Mouse (Mus musculus): ENCODE measurements around the gene Gnl1.
"Not testable (repeated sequence)": the region's sequence is repeated elsewhere in the genome, so short reads cannot be mapped to it uniquely, and the experiment has no call there.

Gene Gnl1

DNA sequence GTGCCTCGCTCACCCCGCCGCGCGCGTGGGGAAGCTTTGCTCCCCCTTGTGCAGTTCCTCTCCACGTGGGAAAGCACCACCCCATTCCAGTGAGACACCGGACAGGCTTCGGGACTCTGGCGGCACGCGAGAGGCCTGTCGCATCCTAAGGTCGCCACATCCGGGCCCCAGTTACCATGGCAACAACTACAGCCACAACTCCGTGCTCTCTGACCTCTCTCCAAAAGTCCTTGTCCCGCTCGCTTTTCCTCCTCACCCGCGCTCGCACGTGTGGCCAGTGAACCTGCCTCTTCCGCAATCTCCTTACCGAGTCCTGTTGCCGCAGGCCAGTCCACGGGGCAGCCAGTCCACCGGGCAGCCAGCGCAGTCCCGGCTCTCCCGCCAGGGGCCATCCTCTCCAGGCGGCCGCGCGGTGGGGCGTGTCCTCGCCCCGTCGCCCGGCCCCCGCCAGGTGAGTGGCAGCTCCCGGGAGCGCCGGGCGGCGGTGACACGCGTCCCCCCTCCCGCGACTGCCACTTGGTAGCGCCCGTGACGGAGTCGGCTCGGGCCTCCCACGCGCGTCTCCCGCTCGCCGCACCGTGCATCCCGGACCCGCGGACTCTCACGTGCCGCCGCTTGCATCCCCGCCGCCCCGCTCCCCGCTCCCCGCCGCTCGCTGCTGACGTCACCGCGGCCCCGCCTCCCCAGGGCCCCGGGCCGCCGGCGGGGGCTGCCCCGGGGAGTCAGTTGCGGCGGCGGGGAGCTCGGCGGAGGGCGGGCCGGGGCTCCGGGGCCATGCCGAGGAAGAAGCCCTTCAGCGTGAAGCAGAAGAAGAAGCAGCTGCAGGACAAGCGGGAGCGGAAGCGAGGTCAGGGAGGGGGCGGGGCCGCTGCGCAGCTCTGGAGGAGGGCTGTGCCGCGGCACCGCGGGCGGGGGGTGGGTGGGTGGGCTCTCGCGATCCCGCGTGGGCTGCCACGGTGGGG, at the start of gene Gnl1, which contains the start of gene Prr3:
Gene Gnl1, plus strand, starts transcription at position 451 of the 962 bp plus-strand sequence.
Gene Prr3, minus strand, starts transcription at position 836 of the 962 bp plus-strand sequence.
- DNase-seq (ENCODE audit: low spot score in 2 of 2) = peak; percentile 93 to 95

DNA sequence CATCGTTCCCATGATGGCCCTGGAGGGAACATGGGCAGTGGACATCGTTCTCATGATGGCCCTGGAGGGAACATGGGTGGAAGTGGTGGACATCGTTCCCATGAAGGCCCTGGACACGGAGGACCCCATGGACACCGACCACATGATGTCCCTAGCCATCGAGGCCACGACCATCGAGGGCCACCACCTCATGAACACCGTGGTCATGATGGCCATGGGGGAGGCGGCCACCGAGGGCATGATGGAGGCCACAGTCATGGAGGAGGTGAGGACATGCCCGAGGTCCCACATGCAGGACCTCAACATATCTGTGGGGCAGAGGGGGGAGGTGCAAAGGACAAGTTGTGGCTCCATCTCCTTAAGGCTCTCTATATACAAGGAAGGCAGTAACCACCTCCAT, 49.0 kb upstream of the Gnl1 start:
- DNase-seq (ENCODE audit: low spot score in 2 of 2) = no peak

DNA sequence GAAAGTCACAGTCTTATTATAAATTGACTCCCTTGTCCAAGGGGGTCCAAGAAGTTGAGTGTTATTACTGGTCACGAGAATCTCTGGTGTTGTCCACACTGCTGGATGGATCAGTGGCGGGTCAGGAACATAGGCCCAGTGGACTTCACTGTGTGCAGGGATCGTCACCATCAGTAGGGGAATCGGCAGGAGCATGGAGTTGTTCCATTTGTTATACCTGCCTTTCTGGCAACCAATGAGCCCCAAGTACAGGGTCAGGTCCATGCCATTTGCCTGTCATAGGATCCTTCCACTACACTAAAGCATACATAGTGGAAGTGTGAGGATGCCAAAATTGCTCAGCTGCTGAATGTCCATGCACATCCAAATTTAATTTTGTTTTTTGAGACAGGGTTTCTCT, 47.0 kb upstream of the Gnl1 start:
- peak in 1 of 2 experiments; percentile 20 for DNase-seq (ENCODE audit: low spot score in 2 of 2)

DNA sequence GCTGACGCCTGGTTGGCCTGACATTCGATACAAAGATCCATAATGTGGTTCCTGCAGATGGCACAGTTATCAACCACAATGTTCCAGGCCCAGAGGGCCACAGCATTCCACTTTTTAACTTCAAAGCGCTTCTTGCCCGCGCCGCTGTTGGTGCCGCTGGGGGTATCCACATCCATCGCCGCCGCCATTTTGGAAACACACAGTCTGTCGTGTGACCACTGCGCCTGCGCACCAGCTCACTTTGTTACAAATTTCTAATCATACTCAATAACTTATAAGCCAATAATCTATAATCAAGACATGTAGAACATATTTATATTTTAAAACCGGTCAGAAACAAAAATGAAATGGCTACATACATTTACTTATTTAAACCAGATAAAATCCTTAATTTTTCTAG, 43.9 kb upstream of the Gnl1 start:
- DNase-seq (ENCODE audit: low spot score in 2 of 2) = peak in 1 of 2 experiments; percentile 14

DNA sequence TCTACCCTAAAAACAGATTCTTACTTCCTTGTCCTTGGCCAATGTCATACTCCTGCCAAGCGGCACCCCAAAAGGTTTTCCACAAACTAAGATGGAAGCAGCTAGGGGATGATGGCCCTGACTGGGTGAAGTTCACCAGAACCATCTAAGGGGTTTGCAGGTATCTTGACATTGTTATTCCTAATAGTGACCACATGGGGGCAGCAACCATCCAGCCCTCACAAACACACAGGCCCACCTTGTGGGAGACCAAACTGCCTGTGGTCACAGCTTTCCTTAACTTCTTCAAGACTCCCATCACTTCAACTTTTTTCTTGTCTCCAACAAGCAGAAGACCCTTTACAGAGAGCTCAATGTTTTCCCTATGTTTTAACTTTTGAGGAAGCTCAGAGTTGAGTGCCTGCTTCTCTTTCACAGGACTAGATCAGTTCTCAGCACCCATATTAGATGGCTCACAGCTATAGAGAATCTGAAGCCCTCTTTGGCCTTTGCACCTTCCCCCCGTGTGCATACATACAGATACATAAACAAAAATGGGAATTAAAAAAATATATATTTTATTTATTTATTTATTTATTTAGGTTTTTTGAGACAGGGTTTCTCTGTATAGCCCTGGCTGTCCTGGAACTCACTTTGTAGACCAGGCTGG, 41.8 kb upstream of the Gnl1 start:
- DNase-seq (ENCODE audit: low spot score in 2 of 2) = peak; percentile 48 to 58

DNA sequence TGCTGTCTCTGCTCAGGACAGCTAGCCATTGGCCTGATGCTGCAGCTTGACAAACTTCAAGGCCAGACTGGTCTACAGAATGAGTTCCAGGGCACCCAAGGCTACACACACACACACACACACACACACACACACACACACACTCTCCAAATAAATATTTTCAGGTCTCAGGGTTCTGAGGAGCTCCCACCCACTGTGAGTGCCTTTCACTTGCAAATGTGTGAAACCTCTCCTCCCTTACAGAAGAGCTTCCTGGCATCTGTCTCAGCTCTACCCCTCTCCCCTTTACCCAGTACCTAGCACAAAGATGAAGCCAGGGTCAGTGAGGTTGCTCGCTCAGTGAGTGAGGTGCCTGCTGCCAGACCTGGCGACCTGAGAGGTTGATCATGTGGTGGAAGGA, 40.5 kb upstream of the Gnl1 start:
- no peak for DNase-seq (ENCODE audit: low spot score in 2 of 2)

DNA sequence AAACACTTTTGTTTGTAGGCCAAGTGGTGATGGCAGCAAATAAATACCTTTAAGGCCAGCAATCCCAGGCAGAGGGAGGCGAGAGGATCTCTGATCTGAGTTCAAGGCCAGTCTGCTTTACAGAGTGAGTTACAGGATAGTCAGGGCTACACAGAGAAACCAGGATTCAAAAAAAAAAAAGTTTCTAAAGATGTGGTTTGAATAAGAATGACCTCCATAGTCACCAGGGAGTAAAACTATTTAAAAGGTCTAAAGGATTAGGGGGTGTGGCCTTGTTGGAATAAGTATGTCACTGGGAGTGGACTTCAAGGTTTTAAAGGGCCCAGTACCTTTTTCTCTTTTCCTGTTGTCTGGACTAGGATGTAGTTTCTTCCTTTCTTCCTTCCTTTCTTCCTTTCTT, 39.7 kb upstream of the Gnl1 start:
- no peak for DNase-seq (ENCODE audit: low spot score in 2 of 2)

DNA sequence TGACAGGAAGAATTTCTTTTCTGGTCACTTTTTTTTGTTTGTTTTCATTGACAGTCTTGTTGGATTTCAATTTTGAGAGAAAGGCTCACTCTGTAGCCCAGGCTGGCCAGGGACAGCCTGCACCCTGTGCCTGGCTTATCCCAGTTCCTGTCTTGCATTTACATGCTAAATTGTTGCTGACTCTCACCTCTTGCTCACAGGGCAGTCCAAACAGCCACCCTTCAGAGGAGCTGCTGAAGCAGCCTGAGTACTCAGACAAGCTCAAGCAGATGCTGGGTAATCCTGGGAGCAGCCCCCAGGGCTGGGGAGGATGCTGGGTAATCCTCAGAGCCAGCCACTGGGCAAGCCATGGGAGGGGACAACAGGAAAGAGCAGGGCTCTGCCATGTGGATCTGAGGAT, 28.7 kb upstream of the Gnl1 start:
- not testable (repeated sequence) for DNase-seq (ENCODE audit: low spot score in 2 of 2)

DNA sequence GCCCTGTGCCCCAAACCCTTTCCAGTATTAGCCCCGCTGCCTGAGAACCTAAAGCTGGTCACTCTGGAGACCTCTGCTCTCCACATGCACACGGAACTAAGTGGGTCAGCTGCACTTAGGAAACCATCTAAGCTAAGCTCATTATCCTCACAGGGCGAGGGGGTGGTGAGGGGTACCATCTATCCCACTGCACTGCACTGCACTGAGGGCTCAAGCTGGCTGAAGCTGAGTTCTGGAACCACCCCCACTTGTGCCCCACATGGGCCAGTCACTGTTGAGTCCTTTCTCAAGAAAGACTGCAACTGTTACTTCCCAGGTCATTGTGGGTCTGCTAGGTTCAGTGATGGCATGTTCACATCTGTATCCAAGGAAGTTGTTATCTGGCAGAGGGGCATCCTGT, 27.1 kb upstream of the Gnl1 start:
- DNase-seq (ENCODE audit: low spot score in 2 of 2) = not testable (repeated sequence)

DNA sequence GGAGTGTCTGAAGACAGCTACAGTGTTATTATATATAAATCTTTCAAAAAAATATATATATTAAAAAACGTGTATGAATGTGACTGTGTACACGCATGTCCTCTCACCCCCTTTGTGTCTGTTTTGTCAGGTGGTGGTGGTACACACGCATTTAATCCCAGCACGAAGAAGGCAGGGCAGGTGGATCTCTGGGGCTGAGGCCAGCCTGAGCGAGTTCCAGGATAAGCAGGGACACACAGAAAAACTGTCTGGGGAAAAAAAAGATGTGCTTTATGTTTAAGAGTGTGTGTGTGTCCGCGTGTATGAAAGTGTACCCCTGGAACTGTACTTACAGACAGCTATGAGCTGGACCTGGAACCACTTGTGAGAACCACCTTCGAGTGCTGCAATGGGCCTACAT, 25.0 kb upstream of the Gnl1 start:
- no peak for DNase-seq (ENCODE audit: low spot score in 2 of 2)

DNA sequence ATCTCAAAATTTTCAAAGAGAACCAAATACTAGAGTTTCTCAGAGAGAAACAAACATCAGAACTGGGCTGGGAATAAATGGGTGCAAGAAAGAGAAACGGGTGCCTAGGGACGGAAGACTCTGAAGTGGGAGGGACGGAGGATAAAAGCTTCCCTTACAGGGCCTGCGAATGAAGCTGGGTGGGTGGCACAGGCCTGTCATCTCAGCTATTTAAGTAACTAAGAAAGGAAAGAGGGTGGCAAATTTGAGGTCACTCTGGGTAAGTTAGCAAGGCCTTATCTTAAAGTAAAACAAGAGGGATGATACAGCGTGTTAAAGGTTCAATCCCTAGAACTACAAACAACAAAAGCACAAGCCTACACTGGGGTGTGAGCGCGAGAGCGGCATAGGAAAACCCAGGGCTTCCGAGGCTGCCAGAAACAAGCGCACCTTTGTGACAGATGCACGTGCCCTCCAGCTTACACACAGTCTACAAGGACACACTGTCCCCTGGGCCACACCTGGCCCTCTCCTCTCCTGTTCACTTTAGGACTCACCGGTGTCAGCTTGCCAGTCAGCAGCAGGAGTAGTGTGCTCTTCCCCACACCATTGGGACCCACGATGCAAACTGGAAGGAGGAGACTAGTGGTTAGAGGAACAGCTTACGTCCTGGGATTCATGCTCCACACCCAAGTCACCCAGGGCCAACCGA, 21.0 kb upstream of the Gnl1 start:
- DNase-seq (ENCODE audit: low spot score in 2 of 2) = no peak

DNA sequence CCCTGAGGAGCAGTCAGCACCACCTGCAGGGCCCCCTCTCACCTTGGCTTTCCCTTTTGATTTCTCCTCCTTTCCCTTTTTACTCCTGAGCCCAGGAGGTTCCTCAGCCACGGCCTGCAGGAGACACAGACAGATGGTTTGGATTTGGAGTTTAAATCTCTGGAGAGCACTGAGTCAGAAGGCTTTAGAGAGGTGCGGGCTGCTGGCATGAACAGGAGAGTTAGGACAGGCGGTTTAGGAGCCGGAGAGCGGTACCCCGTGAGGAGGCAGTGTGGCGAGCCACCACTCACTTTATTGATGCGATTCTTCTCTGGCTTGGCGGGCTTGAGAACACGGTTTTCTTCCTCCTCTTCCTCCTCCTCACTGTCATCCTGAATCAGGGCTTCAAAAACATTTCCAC, 16.4 kb upstream of the Gnl1 start:
- no peak for DNase-seq (ENCODE audit: low spot score in 2 of 2)

DNA sequence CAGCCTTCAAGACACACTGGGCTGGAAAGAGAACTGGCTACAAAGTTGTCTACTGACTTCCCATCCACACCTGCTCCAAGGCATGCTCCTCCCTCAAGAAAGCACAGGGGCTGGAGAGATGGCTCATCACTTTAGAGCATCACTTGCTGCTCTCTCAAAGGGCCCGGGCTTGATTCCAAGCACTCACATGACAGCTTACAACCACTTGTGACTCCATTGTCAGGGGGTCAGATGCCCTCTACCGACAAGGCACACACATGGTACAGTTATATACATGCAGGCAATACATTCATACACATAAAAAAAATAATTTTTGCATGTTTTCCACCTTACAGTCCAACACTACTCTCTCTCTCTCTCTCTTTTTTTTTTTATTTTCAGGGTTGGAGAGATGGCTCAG, 12.0 kb upstream of the Gnl1 start:
- DNase-seq (ENCODE audit: low spot score in 2 of 2) = no peak

DNA sequence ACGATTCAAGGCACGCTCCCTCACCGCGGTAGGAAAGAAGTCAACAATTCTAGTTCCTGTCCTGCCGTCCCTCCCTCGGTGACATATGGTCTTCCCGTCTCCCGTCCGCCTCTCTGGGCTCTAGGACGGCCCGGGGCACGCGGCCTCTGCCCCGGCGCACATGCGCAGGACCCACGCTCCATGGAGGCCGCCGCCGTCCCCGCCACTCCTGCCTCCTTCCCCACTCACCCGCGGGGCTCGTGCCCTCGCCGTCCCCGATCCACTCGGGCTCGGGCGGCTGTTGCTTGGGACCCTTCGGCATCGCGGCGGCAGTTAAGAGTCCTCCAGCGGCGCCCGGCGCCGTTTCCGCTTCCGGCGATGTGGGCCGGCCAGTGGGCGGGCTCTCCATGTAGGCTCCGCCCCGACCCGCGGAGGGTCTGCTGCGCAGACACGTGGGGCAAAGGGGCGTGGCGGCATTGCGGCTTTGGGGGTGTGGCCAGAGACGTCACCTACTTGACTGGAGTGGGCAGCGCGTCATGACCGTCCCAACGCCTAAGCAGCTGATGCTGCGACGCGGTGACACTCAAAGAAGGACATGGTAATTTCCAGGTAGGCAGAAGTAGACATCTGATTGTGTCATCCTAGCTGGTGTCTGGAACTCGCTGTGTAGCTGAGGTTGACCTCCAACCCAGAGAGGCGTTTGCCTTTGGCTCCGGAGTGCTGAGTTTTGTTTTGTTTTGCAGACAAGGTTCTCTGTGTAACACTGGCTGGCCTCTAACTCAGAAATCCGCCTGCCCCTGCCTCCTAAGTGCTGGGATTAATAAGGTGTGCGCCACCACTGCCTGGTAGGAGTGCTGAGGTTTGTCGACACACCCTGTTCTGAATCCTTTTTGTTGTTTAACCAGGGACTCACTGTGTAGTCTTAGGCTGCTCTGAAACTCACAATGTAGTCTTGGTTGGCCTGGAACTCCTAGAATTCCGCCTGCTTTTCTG, 9.9 kb upstream of the Gnl1 start, which contains the start of gene Abcf1:
Gene Abcf1, minus strand, starts transcription at position 344 of the 972 bp plus-strand sequence.
- DNase-seq (ENCODE audit: low spot score in 2 of 2) = peak; percentile 99

DNA sequence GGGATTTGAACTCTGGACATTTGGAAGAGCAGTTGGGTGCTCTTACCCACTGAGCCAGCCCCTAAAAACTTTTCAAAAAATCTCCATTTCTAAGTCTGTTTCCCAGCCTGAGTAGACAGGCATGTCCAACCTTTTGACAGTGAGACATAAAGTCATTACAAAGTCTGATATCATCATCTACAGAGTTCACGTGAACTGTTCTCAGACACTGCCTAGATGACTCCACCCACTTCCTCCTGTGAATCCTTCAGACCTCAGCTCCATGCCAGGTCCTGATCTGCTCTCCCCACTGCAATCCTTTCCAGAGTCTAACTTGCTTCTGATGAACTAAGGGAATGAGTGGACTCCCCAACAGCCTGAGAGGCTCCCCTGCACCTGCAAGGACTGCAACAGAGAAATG, 7.5 kb upstream of the Gnl1 start:
- DNase-seq (ENCODE audit: low spot score in 2 of 2) = no peak

DNA sequence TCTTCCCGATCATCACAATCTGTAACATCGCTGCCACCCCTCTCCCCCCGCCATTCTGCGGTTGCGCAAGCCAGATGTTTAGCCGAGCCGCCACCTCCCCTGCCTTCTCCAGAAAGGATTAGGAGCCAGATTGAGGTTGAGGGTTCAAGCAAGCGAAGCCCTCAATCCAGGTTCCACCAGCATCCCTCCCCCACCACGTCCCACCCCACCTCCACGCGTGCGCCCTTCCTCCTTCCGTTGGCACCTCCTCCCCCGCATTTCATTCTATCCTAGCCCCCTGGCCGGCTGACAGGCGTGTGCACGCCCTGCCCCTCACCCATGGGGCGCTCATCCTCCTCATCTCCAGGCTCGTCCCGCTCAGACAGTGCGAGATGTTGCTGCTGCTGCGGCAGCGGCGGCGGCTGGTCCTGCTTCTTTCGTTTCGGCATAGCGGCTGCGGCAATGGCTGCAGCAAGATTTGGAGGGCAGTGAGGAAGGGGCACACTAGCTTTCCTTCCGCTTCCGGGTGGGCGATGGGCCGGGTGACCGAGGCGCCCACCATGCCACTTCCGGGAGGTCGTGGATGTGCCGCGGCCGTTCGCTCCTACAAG, 745 bp upstream of the Gnl1 start:
- peak; percentile 94 to 95 for DNase-seq (ENCODE audit: low spot score in 2 of 2)

DNA sequence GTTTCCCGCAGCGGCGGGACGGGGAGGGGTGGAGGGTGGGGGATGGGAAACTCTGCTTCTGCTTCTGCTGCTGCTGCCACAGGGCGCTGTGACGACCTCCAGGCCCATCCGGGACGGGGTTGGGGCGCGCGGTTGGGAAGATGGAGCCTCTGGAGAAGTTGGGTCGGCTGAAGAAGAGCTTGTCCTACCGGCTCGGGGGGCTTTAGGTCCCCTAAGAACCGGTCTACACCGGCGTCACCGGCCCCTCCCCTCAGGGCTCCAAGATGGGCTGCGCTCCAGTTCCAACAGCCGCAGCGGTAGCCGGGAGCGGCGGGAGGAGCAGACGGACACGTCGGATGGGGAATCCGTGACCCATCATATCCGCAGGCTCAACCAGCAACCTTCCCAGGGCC, 708 bp downstream of the Gnl1 start:
- peak in 1 of 2 experiments; percentile 69 for DNase-seq (ENCODE audit: low spot score in 2 of 2)

DNA sequence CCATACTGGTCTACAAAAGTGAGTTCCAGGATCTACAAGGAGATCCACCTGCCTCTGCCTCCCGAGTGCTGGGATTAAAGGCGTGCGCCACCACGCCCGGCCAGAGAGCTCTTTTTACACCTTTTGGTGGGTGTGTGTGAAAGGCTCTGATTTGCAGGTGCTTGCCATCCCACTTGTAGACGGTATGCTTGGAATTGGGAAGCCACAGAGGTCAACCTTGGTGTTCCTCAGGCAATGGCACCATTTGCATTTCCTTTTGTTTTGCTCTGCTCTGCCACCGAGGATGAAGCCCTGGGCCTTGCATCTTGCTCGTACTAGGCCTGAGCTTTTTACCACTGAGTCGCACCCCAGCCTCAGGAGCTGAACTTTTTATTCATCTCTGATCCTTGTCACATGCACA, 2.1 kb downstream of the Gnl1 start:
- no peak for DNase-seq (ENCODE audit: low spot score in 2 of 2)

DNA sequence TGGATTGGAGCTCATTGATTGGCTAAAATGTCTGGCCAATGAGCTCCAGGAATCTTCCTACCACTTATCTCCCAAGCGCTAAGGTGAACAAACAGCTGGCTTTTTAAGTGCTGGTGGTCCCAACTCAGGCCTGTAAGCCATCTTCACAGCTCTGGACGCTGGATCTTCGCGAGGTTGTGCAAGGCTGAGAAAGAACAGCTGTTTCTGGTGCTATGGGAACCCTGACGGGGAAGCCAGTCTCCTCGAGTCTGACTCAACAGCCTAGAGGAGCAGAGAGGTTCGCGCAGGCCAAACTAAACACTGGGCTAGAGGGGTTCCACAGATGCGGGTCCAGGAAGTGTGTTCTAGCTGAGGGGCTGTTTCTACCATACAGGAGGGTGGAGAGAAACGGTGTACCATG, 12.1 kb downstream of the Gnl1 start:
- no peak for DNase-seq (ENCODE audit: low spot score in 2 of 2)

DNA sequence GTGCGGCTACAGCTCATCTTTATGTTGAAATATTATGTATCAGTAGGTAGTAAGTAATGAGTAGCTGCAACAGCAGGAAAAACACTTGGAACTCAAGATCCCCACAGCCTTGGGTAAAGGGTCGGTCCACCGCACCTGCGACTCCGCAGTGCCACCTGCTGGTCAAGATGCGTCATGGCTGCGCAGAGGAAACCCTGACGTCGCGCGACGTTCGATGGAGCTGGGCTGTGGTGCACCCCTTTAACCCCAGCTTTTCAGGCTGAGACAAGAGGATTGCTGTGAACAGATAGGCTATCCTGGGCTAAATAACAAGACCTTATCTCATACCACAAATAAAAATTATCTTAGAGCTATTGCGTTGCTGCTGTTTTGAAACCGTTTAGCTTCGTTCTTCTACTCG, 14.0 kb downstream of the Gnl1 start:
- DNase-seq (ENCODE audit: low spot score in 2 of 2) = peak; percentile 84 to 86

All from right cerebral cortex, postnatal 10 days (tissue).